Mouse (Mus musculus) embryonic fibroblast, embryonic 13.5 days (primary cell): ENCODE measurements at regions not wholly inside any gene's neighbourhood (a gene's known extent, or its start where the extent isn't known, plus 50 kb on each side); places are given as distances from the start of the nearest gene placed in this dataset.

ENCODE experiments used
- CTCF ChIP-seq: IDR thresholded peaks from 2 replicates; pipeline ENCODE4 v1.5.1; 2011; ENCODE audit warnings: mild to moderate bottlenecking, control low read depth, low read length, moderate library complexity, borderline replicate concordance; ENCODE audit not compliant: insufficient read depth
- POLR2A ChIP-seq: IDR thresholded peaks from 2 replicates; pipeline ENCODE4 v1.6.1; 2011; ENCODE audit warnings: low read depth, mild to moderate bottlenecking, control low read depth, low read length, moderate library complexity

DNA sequence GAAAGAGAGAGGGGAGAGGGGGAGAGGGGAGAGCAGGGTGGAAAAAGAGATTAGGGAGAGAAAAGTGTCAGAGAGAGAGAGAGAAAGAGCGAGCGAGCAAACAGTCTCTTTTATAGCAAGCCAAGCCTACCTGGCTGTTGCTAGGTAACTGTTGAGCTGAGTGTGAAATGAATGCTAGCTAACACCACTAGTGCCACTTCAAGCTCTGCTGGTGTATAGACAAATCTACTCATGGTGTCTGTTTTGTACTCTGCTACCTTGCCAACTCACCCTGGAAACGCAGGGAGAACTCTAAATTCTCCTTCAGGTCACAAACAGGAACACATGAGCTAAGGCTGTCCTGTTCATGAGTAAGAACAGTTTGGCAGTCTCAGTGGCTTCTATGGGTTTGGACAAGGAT, 334.7 kb downstream of the Bmper start:
- TF ChIP-seq CTCF (no peak), POLR2A (no peak)
